Mouse (Mus musculus) forebrain, embryonic 10.5 days (tissue): ENCODE results near the gene Aff3. TPM values are rescaled to one million over a fixed set of nuclear protein-coding genes. Genes with fewer than 3 reads are reported as not detected.
A peak's percentile ranks its signal among the peaks of the same experiment; 100 is the strongest.

Experiments
- DNase-seq: peaks from one replicate; pipeline ENCODE4 v3.0.0-alpha.2; 2017; ENCODE audit warnings: low spot score; ENCODE audit errors: extremely low spot score
- H3K27ac ChIP-seq: fragments of 300-500 bp; sonication (generic); 2 replicates; pipeline ENCODE4 v1.5.1; 2016; ENCODE audit warnings: mild to moderate bottlenecking
- H3K27me3 ChIP-seq: fragments of 300-500 bp; sonication (generic); 2 replicates; pipeline ENCODE4 v1.6.1; 2016; ENCODE audit warnings: mild to moderate bottlenecking; ENCODE audit not compliant: poor library complexity, severe bottlenecking
- H3K36me3 ChIP-seq: fragments of 300-500 bp; sonication (generic); replicated peaks from 2 replicates; pipeline ENCODE4 v1.6.1; 2016; ENCODE audit warnings: mild to moderate bottlenecking, moderate library complexity
- H3K4me1 ChIP-seq: fragments of 300-500 bp; sonication (generic); 2 replicates; pipeline ENCODE4 v1.6.1; 2016
- H3K4me3 ChIP-seq: fragments of 300-500 bp; sonication (generic); 2 replicates; pipeline ENCODE4 v1.5.1; 2016; ENCODE audit warnings: mild to moderate bottlenecking, moderate library complexity
- H3K9me3 ChIP-seq: fragments of 300-500 bp; sonication (generic); 2 replicates; pipeline ENCODE4 v1.6.1; 2016; ENCODE audit warnings: mild to moderate bottlenecking, moderate library complexity
- WGBS: fragments of 180-500 bp; shearing (Covaris S2); methylation state at CpG from one replicate; pipeline ENCODE4 v1.1.7; 2016; 5-methylcytosine and 5-hydroxymethylcytosine counted together
- polyA plus RNA-seq: library from polyadenylated mRNA; unstranded; fragments of >200 nt; fragmentation: Nextera tagmentation; extraction: Ambion mirVana; gene quantifications from 2 replicates; pipeline ENCODE4 v1.2.1, GENCODE M21; 2016

Gene Aff3
- polyA plus RNA-seq, 1 experiment from 2014 or later, result 3.5 TPM

GRCm38 (mm10) chr1:38567791-38568190, 97.0 kb downstream of the Aff3 start:
- H3K36me3 ChIP-seq, result no peaks in the 10 kb centered on the region
- H3K4me3 ChIP-seq, result no peak overlapping the region
- DNase-seq, result no peak
- no peaks in the 10 kb centered on the region for H3K27me3 ChIP-seq
- H3K9me3 ChIP-seq, result no peaks in the 10 kb centered on the region
- no peak overlapping the region for H3K27ac ChIP-seq
- WGBS, result 80% methylated on average over 3 of the region's 3 CpGs
- peaks cover 45% of the 10 kb centered on the region for H3K4me1 ChIP-seq

- 48% methylated on average over 9 of the region's 9 CpGs for WGBS
- H3K36me3 ChIP-seq, result no peaks in the 10 kb centered on the region
- no peaks in the 10 kb centered on the region for H3K9me3 ChIP-seq
- no peaks in the 10 kb centered on the region for H3K27me3 ChIP-seq
- no peak for DNase-seq
- H3K4me1 ChIP-seq, result peaks cover 60% of the 10 kb centered on the region
- H3K27ac ChIP-seq, result peak overlapping the region; percentile 33; the same call in 1 of the 2 replicates
- no peak overlapping the region for H3K4me3 ChIP-seq
Measured at GRCm38 (mm10) chr1:38566101-38566678, 98.6 kb downstream of the Aff3 start.

GRCm38 (mm10) chr1:38565295-38565777, 99.4 kb downstream of the Aff3 start:
- H3K27ac ChIP-seq, result peak overlapping the region; percentile 41; the same call in 1 of the 2 replicates
- H3K9me3 ChIP-seq, result no peaks in the 10 kb centered on the region
- WGBS, result 65% methylated on average over 7 of the region's 7 CpGs
- H3K27me3 ChIP-seq, result no peaks in the 10 kb centered on the region
- H3K4me3 ChIP-seq, result no peak overlapping the region
- DNase-seq, result no peak
- no peaks in the 10 kb centered on the region for H3K36me3 ChIP-seq
- peaks cover 60% of the 10 kb centered on the region for H3K4me1 ChIP-seq

- peak overlapping the region; percentile 66 for H3K27ac ChIP-seq
- H3K4me1 ChIP-seq, result peaks cover 56% of the 10 kb centered on the region
- no peak for DNase-seq
- H3K27me3 ChIP-seq, result no peaks in the 10 kb centered on the region
- H3K4me3 ChIP-seq, result no peak overlapping the region
- H3K9me3 ChIP-seq, result no peaks in the 10 kb centered on the region
- H3K36me3 ChIP-seq, result no peaks in the 10 kb centered on the region
- WGBS, result 28% methylated on average over 11 of the region's 11 CpGs
Measured at GRCm38 (mm10) chr1:38562397-38563199, 102.2 kb downstream of the Aff3 start.

- DNase-seq, result no peak
- 85% methylated on average over 7 of the region's 7 CpGs for WGBS
Measured at GRCm38 (mm10) chr1:38561331-38561730, 103.4 kb downstream of the Aff3 start.

GRCm38 (mm10) chr1:38560666-38561065, 104.1 kb downstream of the Aff3 start:
- DNase-seq, result no peak
- no peaks in the 10 kb centered on the region for H3K36me3 ChIP-seq
- no peaks in the 10 kb centered on the region for H3K9me3 ChIP-seq
- H3K4me3 ChIP-seq, result no peak overlapping the region
- 90% methylated on average over 9 of the region's 9 CpGs for WGBS
- peaks cover 37% of the 10 kb centered on the region for H3K4me1 ChIP-seq
- no peaks in the 10 kb centered on the region for H3K27me3 ChIP-seq
- no peak overlapping the region for H3K27ac ChIP-seq

More at GRCm38 (mm10) chr1:38561331-38561730, 103.4 kb downstream of the Aff3 start:
- no peak overlapping the region for H3K4me3 ChIP-seq
- no peaks in the 10 kb centered on the region for H3K36me3 ChIP-seq
- H3K4me1 ChIP-seq, result peaks cover 44% of the 10 kb centered on the region
- no peak overlapping the region for H3K27ac ChIP-seq
- H3K27me3 ChIP-seq, result no peaks in the 10 kb centered on the region
- no peaks in the 10 kb centered on the region for H3K9me3 ChIP-seq

- Histone ChIP-seq H3K36me3 (no peaks in the 10 kb centered on the region), H3K4me1 (peaks cover 26% of the 10 kb centered on the region), H3K27me3 (no peaks in the 10 kb centered on the region), H3K27ac (no peak overlapping the region), H3K9me3 (no peaks in the 10 kb centered on the region), H3K4me3 (no peak overlapping the region)
- no peak for DNase-seq
- 94% methylated on average over 8 of the region's 8 CpGs for WGBS
Measured at GRCm38 (mm10) chr1:38557615-38558014, 107.1 kb downstream of the Aff3 start.

- H3K36me3 ChIP-seq, result no peaks in the 10 kb centered on the region
- no peak overlapping the region for H3K4me3 ChIP-seq
- no peaks in the 10 kb centered on the region for H3K27me3 ChIP-seq
- H3K9me3 ChIP-seq, result no peaks in the 10 kb centered on the region
- no peak for DNase-seq
- peaks cover 15% of the 10 kb centered on the region for H3K4me1 ChIP-seq
- 83% methylated on average over 3 of the region's 3 CpGs for WGBS
- no peak overlapping the region for H3K27ac ChIP-seq
Measured at GRCm38 (mm10) chr1:38554546-38554945, 110.2 kb downstream of the Aff3 start.

GRCm38 (mm10) chr1:38553090-38553489, 111.7 kb downstream of the Aff3 start:
- Histone ChIP-seq H3K4me1 (peaks cover 22% of the 10 kb centered on the region), H3K9me3 (no peaks in the 10 kb centered on the region), H3K27ac (peak overlapping the region; percentile 13; the same call in 1 of the 2 replicates), H3K4me3 (no peak overlapping the region), H3K27me3 (no peaks in the 10 kb centered on the region), H3K36me3 (no peaks in the 10 kb centered on the region)
- WGBS, result 47% methylated on average over 6 of the region's 6 CpGs
- no peak for DNase-seq

- 94% methylated on average over 13 of the region's 13 CpGs for WGBS
- Histone ChIP-seq H3K27me3 (no peaks in the 10 kb centered on the region), H3K9me3 (no peaks in the 10 kb centered on the region), H3K4me1 (peaks cover 33% of the 10 kb centered on the region), H3K4me3 (no peak overlapping the region), H3K36me3 (no peaks in the 10 kb centered on the region), H3K27ac (no peak overlapping the region)
- no peak for DNase-seq
Measured at GRCm38 (mm10) chr1:38550579-38550978, 114.2 kb downstream of the Aff3 start.

GRCm38 (mm10) chr1:38548671-38549661, 115.8 kb downstream of the Aff3 start:
- 84% methylated on average over 8 of the region's 8 CpGs for WGBS
- H3K27ac ChIP-seq, result no peak overlapping the region
- no peaks in the 10 kb centered on the region for H3K9me3 ChIP-seq
- no peak overlapping the region for H3K4me3 ChIP-seq
- peaks cover 39% of the 10 kb centered on the region for H3K4me1 ChIP-seq
- DNase-seq, result no peak
- H3K36me3 ChIP-seq, result no peaks in the 10 kb centered on the region
- no peaks in the 10 kb centered on the region for H3K27me3 ChIP-seq

GRCm38 (mm10) chr1:38547685-38548084, 117.1 kb downstream of the Aff3 start:
- Histone ChIP-seq H3K4me1 (peaks cover 27% of the 10 kb centered on the region), H3K27me3 (no peaks in the 10 kb centered on the region), H3K9me3 (no peaks in the 10 kb centered on the region), H3K27ac (no peak overlapping the region), H3K4me3 (no peak overlapping the region), H3K36me3 (no peaks in the 10 kb centered on the region)
- 89% methylated on average over 9 of the region's 9 CpGs for WGBS
- DNase-seq, result no peak
